Mouse (Mus musculus): ENCODE measurements around the gene Rlbp1. TPM values are rescaled to one million over a fixed set of nuclear protein-coding genes. Genes with fewer than 3 reads are reported as not detected.
A peak's percentile ranks its signal among the peaks of the same experiment; 100 is the strongest.

Gene Rlbp1
- polyA plus RNA-seq, 1 experiment from 2014 or later: 3.0 TPM

DNA sequence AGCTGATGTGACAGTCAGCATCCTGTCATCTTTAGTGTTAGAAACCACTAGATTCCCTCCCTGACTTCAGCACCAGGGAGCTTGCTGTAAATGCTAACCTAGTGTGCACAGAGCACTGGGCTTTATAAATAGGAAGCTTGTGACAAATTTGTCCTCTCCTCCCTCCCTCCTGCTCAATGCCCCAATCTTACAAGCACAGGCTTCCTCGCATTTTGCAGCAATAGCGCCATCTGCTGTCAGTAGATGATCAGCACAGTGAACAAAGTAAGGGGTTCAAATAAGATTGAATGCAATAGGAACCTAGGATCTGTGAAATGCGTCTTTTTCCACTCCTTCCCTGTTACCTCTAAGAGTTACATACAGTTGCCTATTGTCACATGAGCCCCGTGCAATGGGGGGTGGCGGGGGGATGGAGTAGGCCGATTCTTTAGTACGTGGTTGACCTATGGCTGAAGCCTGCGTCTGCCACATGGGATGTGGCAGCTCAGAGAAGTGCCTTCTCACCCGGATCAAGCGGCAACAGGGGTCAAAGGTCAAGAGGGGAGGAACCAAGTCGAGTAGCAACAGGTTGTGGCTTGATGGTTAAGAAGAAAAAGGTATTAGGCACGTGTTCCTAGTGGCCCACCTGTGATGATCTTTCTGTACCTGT, 37.0 kb downstream of the Rlbp1 start:
- H3K9me3 ChIP-seq (ENCODE audit: control insufficient read depth, low read length): no peaks in the 10 kb centered on the region
- DNase-seq (ENCODE audit: low spot score) (peak; percentile 83), ATAC-seq (replicated peaks; ENCODE audit: low FRiP score) (peak; percentile 44; the same call in 1 of the 2 replicates)
- H3K36me3 ChIP-seq (ENCODE audit: control insufficient read depth, insufficient read depth, low read length): peaks cover 3% of the 10 kb centered on the region; the same call in 1 of the 2 replicates
- H3K4me1 ChIP-seq (replicated peaks; ENCODE audit: control insufficient read depth, insufficient read depth, low read length): no peaks in the 10 kb centered on the region
- WGBS: 40% methylated on average over 12 of the region's 12 CpGs
- H3K27ac ChIP-seq (ENCODE audit: low read depth, low read length): no peak overlapping the region
- H3K4me2 ChIP-seq (ENCODE audit: low read depth, low read length, severe bottlenecking): no peak overlapping the region
- H3K9ac ChIP-seq (ENCODE audit: low read length): no peak overlapping the region
- H3K4me3 ChIP-seq (ENCODE audit: low read depth, low read length): no peak overlapping the region
- H3K27me3 ChIP-seq (ENCODE audit: control insufficient read depth, insufficient read depth, low read length): no peaks in the 10 kb centered on the region

GRCm38 (mm10) chr7:79348816-79349215, 38.0 kb downstream of the Rlbp1 start:
- 90% methylated on average over 8 of the region's 8 CpGs for WGBS
- Histone ChIP-seq H3K4me2 (ENCODE audit: low read depth, low read length, severe bottlenecking) (no peak overlapping the region), H3K4me1 (replicated peaks; ENCODE audit: control insufficient read depth, insufficient read depth, low read length) (no peaks in the 10 kb centered on the region), H3K4me3 (ENCODE audit: low read depth, low read length) (no peak overlapping the region), H3K27ac (ENCODE audit: low read depth, low read length) (no peak overlapping the region), H3K9ac (ENCODE audit: low read length) (no peak overlapping the region), H3K27me3 (ENCODE audit: control insufficient read depth, insufficient read depth, low read length) (no peaks in the 10 kb centered on the region), H3K36me3 (ENCODE audit: control insufficient read depth, insufficient read depth, low read length) (no peaks in the 10 kb centered on the region; the same call in 1 of the 2 replicates), H3K9me3 (ENCODE audit: control insufficient read depth, low read length) (no peaks in the 10 kb centered on the region)
- ATAC-seq (replicated peaks; ENCODE audit: low FRiP score): no peak
- no peak for DNase-seq (ENCODE audit: low spot score)

- DNase-seq (ENCODE audit: low spot score) (no peak), ATAC-seq (replicated peaks; ENCODE audit: low FRiP score) (no peak)
- no peaks in the 10 kb centered on the region for H3K9me3 ChIP-seq (ENCODE audit: control insufficient read depth, low read length)
- no peak overlapping the region for H3K9ac ChIP-seq (ENCODE audit: low read length)
- 81% methylated on average over 13 of the region's 13 CpGs for WGBS
- no peaks in the 10 kb centered on the region for H3K4me1 ChIP-seq (replicated peaks; ENCODE audit: control insufficient read depth, insufficient read depth, low read length)
- H3K36me3 ChIP-seq (ENCODE audit: control insufficient read depth, insufficient read depth, low read length): no peaks in the 10 kb centered on the region; the same call in 1 of the 2 replicates
- no peaks in the 10 kb centered on the region for H3K27me3 ChIP-seq (ENCODE audit: control insufficient read depth, insufficient read depth, low read length)
- no peak overlapping the region for H3K27ac ChIP-seq (ENCODE audit: low read depth, low read length)
- H3K4me3 ChIP-seq (ENCODE audit: low read depth, low read length): no peak overlapping the region
- H3K4me2 ChIP-seq (ENCODE audit: low read depth, low read length, severe bottlenecking): no peak overlapping the region
These were observed 39.6 kb downstream of the Rlbp1 start for GRCm38 (mm10) chr7:79347108-79347813.

GRCm38 (mm10) chr7:79346555-79347075, 40.2 kb downstream of the Rlbp1 start:
- DNase-seq (ENCODE audit: low spot score) (no peak), ATAC-seq (replicated peaks; ENCODE audit: low FRiP score) (no peak)
- Histone ChIP-seq H3K36me3 (ENCODE audit: control insufficient read depth, insufficient read depth, low read length) (no peaks in the 10 kb centered on the region; the same call in 1 of the 2 replicates), H3K27ac (ENCODE audit: low read depth, low read length) (no peak overlapping the region), H3K4me3 (ENCODE audit: low read depth, low read length) (no peak overlapping the region), H3K9me3 (ENCODE audit: control insufficient read depth, low read length) (no peaks in the 10 kb centered on the region), H3K27me3 (ENCODE audit: control insufficient read depth, insufficient read depth, low read length) (no peaks in the 10 kb centered on the region), H3K4me2 (ENCODE audit: low read depth, low read length, severe bottlenecking) (no peak overlapping the region), H3K4me1 (replicated peaks; ENCODE audit: control insufficient read depth, insufficient read depth, low read length) (no peaks in the 10 kb centered on the region), H3K9ac (ENCODE audit: low read length) (no peak overlapping the region)
- 78% methylated on average over 8 of the region's 8 CpGs for WGBS

GRCm38 (mm10) chr7:79345902-79346301, 40.9 kb downstream of the Rlbp1 start:
- ATAC-seq (replicated peaks; ENCODE audit: low FRiP score): no peak
- 62% methylated on average over 4 of the region's 4 CpGs for WGBS
- Histone ChIP-seq H3K4me1 (replicated peaks; ENCODE audit: control insufficient read depth, insufficient read depth, low read length) (no peaks in the 10 kb centered on the region), H3K9ac (ENCODE audit: low read length) (no peak overlapping the region), H3K9me3 (ENCODE audit: control insufficient read depth, low read length) (no peaks in the 10 kb centered on the region), H3K4me3 (ENCODE audit: low read depth, low read length) (no peak overlapping the region), H3K4me2 (ENCODE audit: low read depth, low read length, severe bottlenecking) (no peak overlapping the region), H3K36me3 (ENCODE audit: control insufficient read depth, insufficient read depth, low read length) (no peaks in the 10 kb centered on the region; the same call in 1 of the 2 replicates), H3K27me3 (ENCODE audit: control insufficient read depth, insufficient read depth, low read length) (no peaks in the 10 kb centered on the region), H3K27ac (ENCODE audit: low read depth, low read length) (no peak overlapping the region)
- no peak for DNase-seq (ENCODE audit: low spot score)

GRCm38 (mm10) chr7:79336362-79336910, 50.4 kb downstream of the Rlbp1 start:
- Histone ChIP-seq H3K27me3 (ENCODE audit: control insufficient read depth, insufficient read depth, low read length) (no peaks in the 10 kb centered on the region), H3K4me3 (ENCODE audit: low read depth, low read length) (no peak overlapping the region), H3K4me1 (replicated peaks; ENCODE audit: control insufficient read depth, insufficient read depth, low read length) (no peaks in the 10 kb centered on the region), H3K4me2 (ENCODE audit: low read depth, low read length, severe bottlenecking) (no peak overlapping the region), H3K36me3 (ENCODE audit: control insufficient read depth, insufficient read depth, low read length) (no peaks in the 10 kb centered on the region; the same call in 1 of the 2 replicates), H3K27ac (ENCODE audit: low read depth, low read length) (no peak overlapping the region), H3K9ac (ENCODE audit: low read length) (no peak overlapping the region), H3K9me3 (ENCODE audit: control insufficient read depth, low read length) (no peaks in the 10 kb centered on the region)
- DNase-seq (ENCODE audit: low spot score): no peak
- WGBS: 94% methylated on average over 8 of the region's 8 CpGs
- ATAC-seq (replicated peaks; ENCODE audit: low FRiP score): no peak

GRCm38 (mm10) chr7:79333419-79333818, 53.4 kb downstream of the Rlbp1 start:
- Histone ChIP-seq H3K9me3 (ENCODE audit: control insufficient read depth, low read length) (no peaks in the 10 kb centered on the region), H3K4me1 (replicated peaks; ENCODE audit: control insufficient read depth, insufficient read depth, low read length) (peaks cover 2% of the 10 kb centered on the region; the same call in 1 of the 2 replicates), H3K4me3 (ENCODE audit: low read depth, low read length) (no peak overlapping the region), H3K27ac (ENCODE audit: low read depth, low read length) (no peak overlapping the region), H3K4me2 (ENCODE audit: low read depth, low read length, severe bottlenecking) (no peak overlapping the region), H3K27me3 (ENCODE audit: control insufficient read depth, insufficient read depth, low read length) (no peaks in the 10 kb centered on the region), H3K9ac (ENCODE audit: low read length) (no peak overlapping the region), H3K36me3 (ENCODE audit: control insufficient read depth, insufficient read depth, low read length) (no peaks in the 10 kb centered on the region; the same call in 1 of the 2 replicates)
- DNase-seq (ENCODE audit: low spot score): no peak
- no peak for ATAC-seq (replicated peaks; ENCODE audit: low FRiP score)
- WGBS: 79% methylated on average over 3 of the region's 3 CpGs

DNA sequence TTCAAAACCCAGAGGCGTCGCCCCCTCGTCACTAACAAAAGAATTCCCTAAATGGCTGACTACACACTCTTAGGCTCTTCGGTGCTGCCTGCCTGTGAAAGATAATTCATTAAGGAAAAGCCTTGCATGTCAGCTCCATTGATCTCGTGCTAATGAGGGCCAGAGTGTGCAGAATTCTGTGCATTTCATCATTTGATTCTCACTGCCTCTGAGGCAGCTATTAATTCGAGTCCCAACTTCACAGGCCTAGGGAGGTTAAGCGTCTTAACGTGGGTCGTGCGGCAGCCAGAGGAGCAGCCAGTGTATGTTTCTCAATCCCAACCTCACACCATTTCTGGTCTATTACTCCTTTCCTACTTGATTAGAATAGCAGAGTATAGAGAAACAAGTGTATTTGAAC, 55.7 kb downstream of the Rlbp1 start:
- WGBS: 31% methylated on average over 10 of the region's 10 CpGs
- H3K27me3 ChIP-seq (ENCODE audit: control insufficient read depth, insufficient read depth, low read length): no peaks in the 10 kb centered on the region
- no peak for DNase-seq (ENCODE audit: low spot score)
- H3K4me2 ChIP-seq (ENCODE audit: low read depth, low read length, severe bottlenecking): no peak overlapping the region
- no peak overlapping the region for H3K9ac ChIP-seq (ENCODE audit: low read length)
- H3K4me3 ChIP-seq (ENCODE audit: low read depth, low read length): no peak overlapping the region
- no peak for ATAC-seq (replicated peaks; ENCODE audit: low FRiP score)
- H3K4me1 ChIP-seq (replicated peaks; ENCODE audit: control insufficient read depth, insufficient read depth, low read length): peaks cover 2% of the 10 kb centered on the region; the same call in 1 of the 2 replicates
- H3K27ac ChIP-seq (ENCODE audit: low read depth, low read length): peak overlapping the region; percentile 50; the same call in 1 of the 2 replicates
- H3K9me3 ChIP-seq (ENCODE audit: control insufficient read depth, low read length): no peaks in the 10 kb centered on the region
- no peaks in the 10 kb centered on the region for H3K36me3 ChIP-seq (ENCODE audit: control insufficient read depth, insufficient read depth, low read length)
